Mouse (Mus musculus) testis, adult 2 months (tissue): ENCODE measurements around the gene C1s1.

Experiments
- CTCF ChIP-seq: fragments of 200-500 bp; IDR thresholded peaks from 2 replicates; pipeline ENCODE4 v1.5.1; 2012; ENCODE audit warnings: low read depth, mild to moderate bottlenecking, inconsistent platforms, low read length, moderate library complexity; ENCODE audit not compliant: control insufficient read depth, insufficient read depth, insufficient replicate concordance
- POLR2A ChIP-seq: fragments of 200-500 bp; IDR thresholded peaks from 2 replicates; pipeline ENCODE4 v1.6.1; 2012; ENCODE audit warnings: low read depth, mild to moderate bottlenecking, inconsistent platforms, low read length, moderate library complexity; ENCODE audit not compliant: control insufficient read depth

DNA sequence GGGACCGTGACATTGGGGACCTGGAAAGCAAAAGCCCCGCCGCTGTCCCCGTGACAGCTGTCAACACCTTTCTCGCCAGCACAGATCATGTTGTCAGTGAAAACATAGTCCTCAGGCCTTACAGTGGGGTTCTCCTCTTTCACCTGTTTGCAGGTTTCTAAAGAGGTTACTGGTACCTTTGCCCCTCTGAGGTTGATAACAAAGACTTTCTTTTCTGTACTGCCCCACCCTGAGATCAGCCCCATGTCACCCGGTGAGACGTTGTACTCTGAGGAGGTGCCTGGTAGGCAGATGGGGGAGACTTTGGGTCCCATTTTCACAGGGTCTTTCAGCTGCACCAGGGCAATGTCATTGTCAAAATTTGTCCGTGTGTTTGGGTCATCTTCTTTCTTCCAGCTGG is 11.1 kb downstream of the C1s1 start:
- no peak for TF ChIP-seq CTCF
- TF ChIP-seq POLR2A: no peak
